Mouse (Mus musculus) thymus, adult 2 months (tissue): ENCODE measurements around the gene Raver1. TPM values are rescaled to one million over a fixed set of nuclear protein-coding genes. Genes with fewer than 3 reads are reported as not detected.
"Not testable (repeated sequence)": the region's sequence is repeated elsewhere in the genome, so short reads cannot be mapped to it uniquely, and the experiment has no call there.

Source experiments
- DNase-seq: peaks from one replicate; pipeline ENCODE4 v3.0.0; 2021
- H3K27ac ChIP-seq: fragments of 200-500 bp; 2 replicates; pipeline ENCODE4 v1.5.1; 2012; ENCODE audit warnings: low read length, control low read depth; ENCODE audit not compliant: control insufficient read depth, insufficient read depth
- H3K27me3 ChIP-seq: fragments of 200-500 bp; 2 replicates; pipeline ENCODE4 v1.6.1; 2012; ENCODE audit warnings: mild to moderate bottlenecking, low read length, moderate library complexity, mixed read lengths; ENCODE audit not compliant: control insufficient read depth, insufficient read depth
- H3K36me3 ChIP-seq: fragments of 200-500 bp; 2 replicates; pipeline ENCODE4 v1.6.1; 2012; ENCODE audit warnings: mild to moderate bottlenecking, low read length, moderate library complexity; ENCODE audit not compliant: control insufficient read depth, insufficient read depth
- H3K4me1 ChIP-seq: fragments of 200-500 bp; replicated peaks from 2 replicates; pipeline ENCODE4 v1.6.1; 2012; ENCODE audit warnings: low read length; ENCODE audit not compliant: control insufficient read depth, insufficient read depth
- H3K4me3 ChIP-seq: fragments of 200-500 bp; 2 replicates; pipeline ENCODE4 v1.5.1; 2012; ENCODE audit warnings: mild to moderate bottlenecking, low read length, control low read depth, moderate library complexity; ENCODE audit not compliant: control insufficient read depth, insufficient read depth
- CTCF ChIP-seq: fragments of 200-500 bp; IDR thresholded peaks from 2 replicates; pipeline ENCODE4 v1.5.1; 2012; ENCODE audit warnings: mild to moderate bottlenecking, control low read depth, low read length, moderate library complexity, borderline replicate concordance; ENCODE audit not compliant: control insufficient read depth, poor library complexity, insufficient read depth; ENCODE audit errors: extremely low read depth
- POLR2A ChIP-seq: fragments of 200-500 bp; IDR thresholded peaks from 2 replicates; pipeline ENCODE4 v1.6.1; 2012; ENCODE audit warnings: mild to moderate bottlenecking, low read length, control low read depth, moderate library complexity; ENCODE audit not compliant: control insufficient read depth, poor library complexity, insufficient read depth; ENCODE audit errors: extremely low read depth
- WGBS: fragments of 180-500 bp; shearing (Covaris S2); methylation state at CpG from one replicate; pipeline ENCODE4 v1.1.7; 2018; 5-methylcytosine and 5-hydroxymethylcytosine counted together
- polyA plus RNA-seq: library from polyadenylated mRNA; depleted of rRNA; stranded (reverse); fragments of >200 nt; gene quantifications from 2 replicates; pipeline ENCODE4 v1.2.3, GENCODE M21; 2012

Gene Raver1
- polyA plus RNA-seq, 1 experiment: 229 TPM

GRCm38 (mm10) chr9:21045235-21045634, 46.6 kb downstream of the Raver1 start:
- no peaks in the 10 kb centered on the region; the same call in 1 of the 2 replicates for H3K27me3 ChIP-seq
- DNase-seq: no peak
- 81% methylated on average over 3 of the region's 3 CpGs for WGBS
- no peak overlapping the region for H3K27ac ChIP-seq
- H3K36me3 ChIP-seq: no peaks in the 10 kb centered on the region
- no peak overlapping the region for H3K4me3 ChIP-seq
- H3K4me1 ChIP-seq: no peaks in the 10 kb centered on the region
- no peak for TF ChIP-seq POLR2A
- TF ChIP-seq CTCF: no peak

- not testable (repeated sequence) for H3K27ac ChIP-seq, H3K4me3 ChIP-seq, H3K4me1 ChIP-seq, H3K36me3 ChIP-seq, H3K27me3 ChIP-seq, DNase-seq
- WGBS: 84% methylated on average over 1 of the region's 1 CpGs
Observed at GRCm38 (mm10) chr9:21044785-21045184, 47.0 kb downstream of the Raver1 start.

GRCm38 (mm10) chr9:21043563-21043962, 48.2 kb downstream of the Raver1 start:
- WGBS: 85% methylated on average over 4 of the region's 4 CpGs
- no peak for DNase-seq
- H3K27ac ChIP-seq: no peak overlapping the region
- H3K36me3 ChIP-seq: no peaks in the 10 kb centered on the region
- peaks cover under 1% of the 10 kb centered on the region; the same call in 1 of the 2 replicates for H3K27me3 ChIP-seq
- no peaks in the 10 kb centered on the region for H3K4me1 ChIP-seq
- H3K4me3 ChIP-seq: no peak overlapping the region
- no peak for TF ChIP-seq CTCF
- no peak for TF ChIP-seq POLR2A

- no peak for DNase-seq
- Histone ChIP-seq H3K4me1 (no peaks in the 10 kb centered on the region; the same call in 1 of the 2 replicates), H3K27me3 (peaks cover 13% of the 10 kb centered on the region; the same call in 1 of the 2 replicates), H3K27ac (no peak overlapping the region), H3K4me3 (no peak overlapping the region), H3K36me3 (no peaks in the 10 kb centered on the region)
- no peak for TF ChIP-seq CTCF
- no peak for TF ChIP-seq POLR2A
- 74% methylated on average over 4 of the region's 4 CpGs for WGBS
Observed at GRCm38 (mm10) chr9:21041308-21041707, 50.5 kb downstream of the Raver1 start.

- Histone ChIP-seq H3K36me3 (no peaks in the 10 kb centered on the region), H3K27me3 (peaks cover 23% of the 10 kb centered on the region), H3K27ac (no peak overlapping the region), H3K4me1 (no peaks in the 10 kb centered on the region; the same call in 1 of the 2 replicates), H3K4me3 (no peak overlapping the region)
- DNase-seq: no peak
- 81% methylated on average over 3 of the region's 3 CpGs for WGBS
- TF ChIP-seq CTCF: no peak
- no peak for TF ChIP-seq POLR2A
Observed at GRCm38 (mm10) chr9:21039779-21040178, 52.0 kb downstream of the Raver1 start.

- Histone ChIP-seq H3K36me3 (no peaks in the 10 kb centered on the region), H3K4me1 (peaks cover 11% of the 10 kb centered on the region), H3K27me3 (peaks cover 40% of the 10 kb centered on the region), H3K4me3 (no peak overlapping the region), H3K27ac (no peak overlapping the region)
- 10% methylated on average over 31 of the region's 31 CpGs for WGBS
- TF ChIP-seq CTCF: no peak
- TF ChIP-seq POLR2A: no peak
- no peak for DNase-seq
Observed at GRCm38 (mm10) chr9:21037481-21037891, 54.3 kb downstream of the Raver1 start.

- no peak for DNase-seq
- Histone ChIP-seq H3K27ac (no peak overlapping the region), H3K4me1 (peaks cover 19% of the 10 kb centered on the region), H3K4me3 (no peak overlapping the region), H3K36me3 (no peaks in the 10 kb centered on the region), H3K27me3 (peaks cover 43% of the 10 kb centered on the region)
- TF ChIP-seq CTCF (no peak), POLR2A (no peak)
- 10% methylated on average over 22 of the region's 22 CpGs for WGBS
Observed at GRCm38 (mm10) chr9:21036666-21037065, 55.1 kb downstream of the Raver1 start.

- Histone ChIP-seq H3K4me1 (peaks cover 24% of the 10 kb centered on the region), H3K36me3 (no peaks in the 10 kb centered on the region), H3K4me3 (no peak overlapping the region), H3K27ac (no peak overlapping the region), H3K27me3 (peaks cover 43% of the 10 kb centered on the region)
- no peak for DNase-seq
- TF ChIP-seq POLR2A: no peak
- TF ChIP-seq CTCF: no peak
- 8% methylated on average over 20 of the region's 20 CpGs for whole genome bisulfite sequencing
Observed at GRCm38 (mm10) chr9:21036161-21036560, 55.6 kb downstream of the Raver1 start.
